Mouse (Mus musculus): ENCODE results near the gene Dhx8.

The Dhx8 gene

DNA sequence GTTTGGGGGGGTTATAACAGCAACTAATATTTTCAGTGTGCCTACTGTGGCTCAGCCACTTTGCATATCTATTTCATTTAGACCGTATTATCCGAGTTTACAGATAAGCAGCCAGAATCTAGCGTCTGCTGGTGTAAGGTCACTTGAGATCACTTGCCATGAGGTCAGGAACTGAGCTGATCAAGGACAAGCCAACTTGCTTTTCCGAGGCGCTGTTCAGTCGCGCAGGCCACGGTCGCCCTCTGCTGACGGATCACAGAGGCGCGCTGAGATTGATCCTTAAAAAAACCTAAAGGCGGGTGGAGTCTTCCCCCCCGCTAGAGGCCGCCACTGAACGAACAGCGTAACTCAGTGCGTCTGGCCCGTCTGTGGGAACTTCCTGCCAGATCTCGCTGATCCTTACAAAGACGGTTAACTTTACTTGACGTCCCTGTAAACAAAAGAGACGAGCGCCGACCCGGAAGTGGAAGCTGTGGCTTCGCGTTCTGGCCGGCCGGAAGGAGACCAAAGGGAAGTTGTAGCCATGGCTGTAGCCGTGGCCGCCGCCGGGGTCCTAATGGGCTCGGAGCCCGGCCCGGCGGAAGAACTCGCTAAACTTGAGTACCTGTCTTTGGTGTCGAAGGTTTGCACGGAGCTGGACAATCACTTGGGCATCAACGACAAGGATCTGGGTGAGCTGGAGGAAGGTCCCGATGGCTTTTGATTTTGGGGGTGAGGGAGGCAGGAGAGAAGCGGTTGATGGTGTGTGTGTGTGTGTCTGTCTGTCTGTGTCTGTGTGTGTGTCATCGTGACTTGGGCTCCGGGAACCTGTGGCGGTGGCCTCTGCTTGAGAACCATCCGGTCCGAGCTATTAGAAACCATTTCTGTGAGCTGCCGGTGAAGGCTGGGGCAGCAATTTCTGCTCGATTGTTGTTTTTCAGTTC lies at the start of gene Dhx8:
Gene Dhx8 (plus strand): TSS at position 402 of the 923 bp plus-strand sequence.
- peak; percentile 99 for DNase-seq (ENCODE audit: low read depth)

DNA sequence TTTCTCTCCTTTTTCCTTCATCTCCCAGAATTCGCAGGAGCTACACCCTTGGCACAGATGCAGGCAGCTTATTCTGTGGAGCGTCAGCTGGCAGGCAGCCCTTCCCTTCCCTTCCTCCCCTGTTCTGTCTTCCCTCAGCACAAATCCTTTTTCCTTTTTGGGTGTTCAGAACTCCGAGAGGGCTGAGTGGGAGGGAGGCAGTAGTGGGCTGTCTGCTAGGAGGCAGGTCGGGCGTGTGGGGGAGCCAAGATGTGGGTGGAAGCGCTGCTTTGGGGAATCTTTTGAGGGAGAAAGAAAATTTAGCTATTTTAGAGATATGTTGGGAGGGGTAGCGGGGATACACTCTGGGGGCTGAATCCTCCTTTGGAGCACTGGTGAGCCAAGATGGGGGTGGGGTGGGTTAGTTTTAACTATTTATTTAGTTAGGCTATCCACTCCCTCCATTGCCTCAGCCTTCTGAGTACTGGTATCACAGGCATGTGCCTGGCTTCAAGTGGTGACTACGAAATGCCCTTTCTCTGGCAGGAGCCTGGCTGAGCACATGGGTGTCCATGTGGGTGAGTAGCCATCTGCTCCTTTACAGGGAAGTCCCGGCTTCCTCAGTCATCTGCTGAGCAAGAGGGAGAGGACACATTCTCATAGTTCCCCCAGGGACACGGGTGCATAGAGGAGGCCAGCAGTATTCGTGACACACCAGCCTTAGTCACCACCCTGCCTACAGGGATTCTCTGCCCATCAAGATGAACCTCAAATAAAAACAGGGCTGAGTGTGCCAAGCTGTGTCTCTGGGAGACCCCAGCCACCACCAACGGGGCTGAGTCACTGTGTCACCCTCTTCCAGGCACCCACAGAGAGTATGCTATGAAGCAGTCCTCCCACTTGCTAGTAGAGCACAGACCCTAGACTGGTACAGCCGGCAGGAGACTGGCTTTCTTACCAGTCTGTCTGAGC lies 45.1 kb upstream of the Dhx8 start:
- DNase-seq (ENCODE audit: low read depth) = no peak

DNA sequence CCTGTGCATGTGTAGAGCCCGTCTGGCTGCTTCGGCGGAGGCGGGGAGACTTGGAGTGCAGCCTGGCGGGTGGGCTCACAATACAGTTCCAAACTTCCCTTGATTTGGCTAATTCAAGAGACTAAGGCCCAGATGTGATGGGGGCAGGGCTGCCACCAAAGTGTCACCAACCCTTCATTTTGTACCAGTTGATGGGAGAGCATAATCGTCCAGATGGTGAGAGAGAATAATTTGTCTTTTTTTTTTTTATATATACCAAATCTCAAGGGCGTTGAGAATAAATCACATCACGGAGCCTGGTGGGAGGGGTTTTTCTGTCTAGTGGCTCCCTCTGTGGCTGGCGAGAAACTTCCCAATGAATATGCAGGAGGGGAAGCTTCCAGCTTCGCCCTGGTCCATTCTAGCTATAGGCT lies 43.0 kb upstream of the Dhx8 start:
- no peak for DNase-seq (ENCODE audit: low read depth)

DNA sequence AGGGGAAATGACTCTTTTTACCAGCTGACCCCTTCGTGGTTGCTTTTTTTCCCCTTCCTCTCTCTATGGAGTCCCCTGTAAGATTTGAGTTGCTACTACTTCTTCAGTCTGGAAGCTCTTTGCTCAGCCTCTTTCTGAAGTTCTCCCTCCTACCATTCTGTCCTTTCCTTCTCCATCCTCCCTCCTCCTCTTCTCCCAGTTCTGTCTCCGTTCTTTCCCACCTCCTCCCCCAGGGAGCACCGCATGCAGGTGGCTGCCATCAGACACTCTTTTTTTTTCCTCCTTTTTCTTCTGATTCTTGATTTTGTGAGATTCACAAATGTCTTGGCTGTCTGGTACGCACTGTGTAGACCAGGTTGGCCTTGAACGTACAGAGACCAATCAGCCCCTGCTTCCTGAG lies 42.4 kb upstream of the Dhx8 start:
- no peak for DNase-seq (ENCODE audit: low read depth)

- no peak for DNase-seq (ENCODE audit: low read depth)
Observed at GRCm38 (mm10) chr11:101695906-101696661, 36.6 kb upstream of the Dhx8 start.

DNA sequence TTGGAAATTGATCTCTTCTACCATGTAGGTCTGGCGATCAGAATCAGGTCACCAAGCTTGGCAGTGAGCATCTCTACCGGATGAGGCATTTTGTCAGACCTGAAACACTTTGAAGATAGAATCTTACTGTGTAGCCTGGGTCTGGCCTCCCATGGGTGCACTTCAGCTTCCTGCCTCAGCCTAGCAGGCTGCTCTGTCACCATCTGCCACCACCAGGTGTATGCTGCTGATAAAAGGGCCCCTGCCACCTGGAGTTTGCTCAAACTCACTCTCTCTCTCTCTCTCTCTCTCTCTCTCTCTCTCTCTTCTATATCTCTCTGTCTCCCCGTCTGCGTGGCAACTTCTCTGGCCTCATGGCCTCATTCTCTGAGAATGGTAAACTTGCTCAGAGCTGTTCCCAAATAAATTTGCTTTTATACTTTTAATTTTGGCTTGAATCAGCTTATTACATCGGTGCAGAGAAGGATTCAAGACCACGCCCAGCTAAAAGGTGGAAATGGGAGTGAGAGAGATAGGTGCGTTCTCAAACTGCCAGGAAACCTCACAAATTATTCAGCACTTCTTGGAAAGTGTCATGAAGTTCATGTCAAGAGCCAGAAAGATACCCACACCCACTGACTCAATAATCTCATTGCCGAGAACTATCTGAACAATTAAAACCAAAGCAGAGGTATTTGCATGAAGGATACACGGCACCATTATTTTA lies 35.4 kb upstream of the Dhx8 start:
- no peak for DNase-seq (ENCODE audit: low read depth)

DNA sequence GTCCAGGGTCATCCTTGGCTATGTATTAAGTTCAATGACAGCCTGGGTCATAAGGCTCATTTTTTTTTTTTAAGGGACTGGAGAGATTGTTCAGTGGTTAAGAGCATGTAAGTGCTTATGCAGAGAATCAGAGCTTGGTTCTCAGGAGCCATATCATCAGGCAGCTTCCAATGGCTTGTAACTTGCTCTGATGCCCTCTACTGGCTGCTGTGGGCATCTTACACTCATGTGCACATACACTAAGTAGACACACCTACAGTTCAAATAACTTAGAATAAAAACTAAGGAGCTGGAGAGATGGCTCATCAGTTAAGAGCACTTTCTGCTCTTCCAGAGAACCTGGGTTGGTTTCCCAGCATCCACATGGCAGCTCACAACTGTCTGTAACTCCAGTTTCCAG lies 34.6 kb upstream of the Dhx8 start:
- no peak for DNase-seq (ENCODE audit: low read depth)

DNA sequence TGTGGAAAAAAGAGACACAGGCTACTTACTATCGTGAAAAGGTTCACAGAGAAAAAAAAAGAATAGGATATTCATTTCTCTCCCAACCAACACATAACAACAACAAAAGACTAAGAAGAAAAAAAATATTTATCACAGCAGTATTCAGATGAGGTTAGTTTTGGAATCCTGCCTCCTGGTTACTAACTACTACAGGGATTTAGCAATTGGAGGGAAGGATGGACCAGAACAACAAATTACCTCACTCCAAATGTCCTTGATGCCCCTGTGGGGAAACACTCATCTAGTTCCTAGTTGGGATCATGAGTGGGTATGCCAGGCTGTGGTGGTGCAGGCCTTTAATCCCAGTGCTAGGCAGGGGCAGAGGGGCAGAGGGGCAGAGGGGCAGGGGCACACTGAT lies 33.2 kb upstream of the Dhx8 start:
- DNase-seq (ENCODE audit: low read depth) = no peak

DNA sequence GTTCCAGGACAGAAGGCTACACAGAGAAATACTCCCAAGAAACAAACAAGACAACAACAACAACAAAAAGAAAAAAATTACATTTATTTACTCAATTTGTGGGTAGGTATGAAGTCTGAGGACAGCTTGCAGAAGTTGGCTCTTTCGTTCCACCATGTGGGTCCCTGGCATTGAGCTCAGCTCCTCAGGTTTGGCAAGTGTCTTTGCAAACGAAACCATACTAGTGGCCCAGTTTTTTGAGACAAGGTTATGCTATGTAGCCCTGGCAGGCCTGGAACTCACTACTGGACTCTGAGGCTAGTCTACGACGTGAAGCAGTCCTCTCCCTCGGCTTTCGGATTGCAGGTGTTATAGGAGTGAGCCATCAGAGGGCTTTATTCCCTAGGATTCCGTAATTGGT lies 32.7 kb upstream of the Dhx8 start:
- DNase-seq (ENCODE audit: low read depth) = no peak

GRCm38 (mm10) chr11:101700446-101700845 lies 32.3 kb upstream of the Dhx8 start:
- DNase-seq (ENCODE audit: low read depth) = peak; percentile 7

DNA sequence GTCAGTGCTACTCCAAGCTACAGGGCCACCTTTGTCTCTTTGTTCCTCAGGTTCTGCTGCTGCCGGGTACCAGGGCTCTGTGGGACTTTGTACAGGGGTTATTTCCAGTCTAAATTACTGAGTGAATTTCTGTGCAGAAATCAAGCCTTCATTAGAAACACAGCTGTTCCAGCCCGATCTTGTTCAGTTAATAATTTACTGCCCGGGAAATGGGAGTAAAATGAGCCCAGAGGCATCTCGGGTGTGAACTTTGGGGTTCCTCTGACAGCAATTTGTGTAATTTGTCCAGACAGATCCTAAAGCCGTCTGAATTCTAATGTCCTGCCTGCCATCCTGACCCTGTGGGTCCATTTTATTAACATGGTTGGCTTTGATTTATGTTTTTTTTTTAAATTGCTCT lies 28.6 kb upstream of the Dhx8 start:
- DNase-seq (ENCODE audit: low read depth) = no peak

DNA sequence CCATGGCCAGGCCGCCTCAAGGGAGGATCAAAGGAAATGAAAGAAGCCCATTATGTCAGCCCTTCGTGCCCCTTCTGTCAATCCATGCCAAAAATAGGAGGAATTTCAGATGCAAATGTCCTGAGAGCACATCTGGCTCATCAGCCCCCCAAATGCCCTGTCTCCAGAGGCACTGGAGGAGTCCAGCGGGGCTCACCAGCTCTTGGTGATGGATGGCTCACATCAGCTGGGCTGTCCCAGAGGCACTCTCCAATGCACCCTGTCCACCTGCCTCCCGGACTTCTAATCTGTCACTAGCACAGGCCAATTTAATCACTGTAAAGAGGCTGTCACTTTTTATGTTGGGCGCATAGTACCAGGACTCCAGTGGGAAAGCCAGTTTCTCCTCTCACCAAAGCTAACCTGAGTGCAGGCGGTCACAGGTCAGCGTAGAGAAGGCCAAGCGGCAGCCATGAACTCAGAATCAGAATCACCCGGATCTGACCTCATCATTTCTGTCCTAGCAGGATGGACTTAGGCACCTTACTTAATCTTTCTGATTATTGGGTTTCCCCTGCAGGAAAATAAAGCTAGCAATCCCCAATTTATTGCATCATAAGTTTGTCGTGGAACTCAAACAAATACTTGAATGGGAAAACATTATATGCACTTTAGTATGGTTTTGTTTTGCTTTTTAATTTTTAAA lies 25.8 kb upstream of the Dhx8 start:
- no peak for DNase-seq (ENCODE audit: low read depth)

- DNase-seq (ENCODE audit: low read depth) = no peak
Observed at GRCm38 (mm10) chr11:101708482-101708881, 24.2 kb upstream of the Dhx8 start.

DNA sequence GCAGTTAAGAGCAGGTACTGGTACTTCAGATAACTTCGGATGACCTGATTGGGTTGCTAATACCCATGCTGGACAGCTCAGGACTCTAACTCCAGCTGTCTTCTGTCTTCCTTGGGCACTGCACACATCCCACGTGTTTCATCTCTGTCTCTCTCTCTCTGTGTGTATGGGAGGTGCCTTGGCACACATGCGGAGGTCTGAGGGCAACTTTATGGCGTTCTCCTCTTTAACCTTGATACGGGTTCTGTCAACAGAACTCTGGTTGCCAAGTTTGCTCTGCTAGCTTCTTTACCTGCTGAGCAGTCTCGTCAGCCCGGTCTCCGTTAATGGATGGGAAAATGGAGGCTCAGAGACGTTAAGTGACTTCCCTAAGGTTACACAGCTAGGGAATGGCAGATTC lies 19.9 kb upstream of the Dhx8 start:
- DNase-seq (ENCODE audit: low read depth) = no peak

DNA sequence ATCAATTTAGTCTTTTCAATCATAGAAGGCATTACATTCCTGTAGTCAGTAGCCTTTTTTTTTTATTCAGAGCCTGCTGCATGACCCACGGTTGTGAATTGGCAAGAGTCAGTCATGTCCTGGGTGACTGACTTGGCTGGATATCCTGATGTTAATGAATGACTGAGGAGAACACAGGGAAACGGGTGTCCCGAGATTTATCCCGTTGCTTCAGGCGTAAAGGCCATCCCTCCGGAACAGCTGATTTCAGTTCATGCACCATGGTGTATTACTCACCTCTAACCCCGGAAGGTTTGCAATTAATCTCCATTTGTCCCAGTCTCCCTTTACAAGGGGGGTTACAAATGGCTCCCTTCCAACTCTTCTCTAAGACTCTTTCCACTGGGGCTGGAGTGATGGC lies 18.7 kb upstream of the Dhx8 start:
- no peak for DNase-seq (ENCODE audit: low read depth)

DNA sequence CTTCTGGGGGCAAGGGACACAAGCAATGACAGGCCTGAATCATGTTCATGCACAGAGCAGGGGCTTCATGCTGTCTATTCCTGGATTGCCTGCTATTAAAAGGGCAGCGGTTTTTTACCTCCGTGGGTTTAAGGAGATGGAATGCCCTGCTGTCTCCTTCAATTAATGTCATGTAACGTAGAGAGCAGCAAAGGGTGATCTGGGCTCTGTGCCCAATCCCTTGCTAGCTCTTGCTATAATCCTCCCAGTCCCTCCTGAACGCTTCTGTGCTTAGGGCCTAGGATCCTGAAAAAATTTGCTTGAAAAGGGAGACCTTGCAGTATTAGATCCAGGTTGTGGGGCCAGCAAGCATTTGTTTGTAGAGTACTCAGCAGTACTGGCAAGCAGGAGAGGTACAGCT lies 14.4 kb upstream of the Dhx8 start:
- no peak for DNase-seq (ENCODE audit: low read depth)

GRCm38 (mm10) chr11:101719986-101720520 lies 12.7 kb upstream of the Dhx8 start:
- DNase-seq (ENCODE audit: low read depth) = no peak

- no peak for DNase-seq (ENCODE audit: low read depth)
Observed at GRCm38 (mm10) chr11:101725043-101725442, 7.7 kb upstream of the Dhx8 start.

- DNase-seq (ENCODE audit: low read depth) = no peak
Observed at GRCm38 (mm10) chr11:101726765-101727164, 6.0 kb upstream of the Dhx8 start.

DNA sequence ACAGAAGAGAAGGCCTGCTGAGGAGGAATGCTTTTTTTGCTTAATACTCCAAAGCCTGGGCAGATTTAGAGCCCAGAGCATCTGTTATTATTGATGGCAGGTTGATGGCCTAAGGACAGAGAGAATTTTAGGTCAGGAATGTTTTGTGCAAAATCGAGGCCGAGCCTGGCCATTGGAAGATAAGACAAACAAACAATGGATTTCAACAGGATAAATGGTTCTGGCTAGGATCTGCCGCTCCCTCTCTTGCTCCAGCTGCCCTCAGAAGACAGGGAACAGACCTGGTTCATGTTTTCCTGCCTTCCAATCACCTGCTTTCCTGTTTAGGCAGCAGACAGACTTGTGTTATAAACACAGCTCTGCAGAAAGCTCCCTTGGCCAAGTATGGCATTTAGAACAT lies 3.4 kb upstream of the Dhx8 start:
- no peak for DNase-seq (ENCODE audit: low read depth)

GRCm38 (mm10) chr11:101733596-101733995 lies 877 bp downstream of the Dhx8 start:
- DNase-seq (ENCODE audit: low read depth) = peak; percentile 27

Measured in 416B (cell line).